Mouse (Mus musculus): Measurements from ENCODE around the gene Aqp9. TPM values are rescaled to one million over a fixed set of nuclear protein-coding genes. Genes with fewer than 3 reads are reported as not detected.
A peak's percentile ranks its signal among the peaks of the same experiment; 100 is the strongest.

Gene Aqp9
- total and polyA plus RNA-seq, 2 experiments = 114 to 300 TPM

- no peaks in the 10 kb centered on the region for H3K27me3 ChIP-seq (ENCODE audit: control insufficient read depth, insufficient read depth, low read length)
- peaks cover 33% of the 10 kb centered on the region for H3K36me3 ChIP-seq (ENCODE audit: control insufficient read depth, insufficient read depth, low read length)
- no peak overlapping the region for H3K4me3 ChIP-seq (ENCODE audit: insufficient read depth, low read depth, low read length)
- no peak overlapping the region for H3K9ac ChIP-seq (ENCODE audit: low read depth, low read length)
- no peak for TF ChIP-seq CTCF (IDR thresholded peaks at IDR 0.05; ENCODE audit: low read depth, low read length)
- no peak for TF ChIP-seq POLR2A (IDR thresholded peaks at IDR 0.05; ENCODE audit: extremely low read depth, insufficient read depth, low read length)
- peak overlapping the region; percentile 81 for H3K27ac ChIP-seq (replicated peaks; ENCODE audit: insufficient read depth, low read depth, low read length)
- peaks cover 38% of the 10 kb centered on the region for H3K4me1 ChIP-seq (ENCODE audit: control insufficient read depth, insufficient read depth, low read length)
- peaks cover 34% of the 10 kb centered on the region; the same call in 1 of the 2 replicates for H3K79me2 ChIP-seq (ENCODE audit: control insufficient read depth, insufficient read depth, low read length)
- peak; percentile 57 for DNase-seq (ENCODE audit: extremely low read depth, low read depth, low spot score)
- 68% methylated on average over 7 of the region's 7 CpGs for WGBS
Measured at GRCm38 (mm10) chr9:71155399-71156005, 13.0 kb downstream of the Aqp9 start.

- peaks cover 47% of the 10 kb centered on the region for H3K36me3 ChIP-seq (ENCODE audit: control insufficient read depth, insufficient read depth, low read length)
- peaks cover 37% of the 10 kb centered on the region; the same call in 1 of the 2 replicates for H3K79me2 ChIP-seq (ENCODE audit: control insufficient read depth, insufficient read depth, low read length)
- H3K9ac ChIP-seq (ENCODE audit: low read depth, low read length) = no peak overlapping the region
- no peak overlapping the region for H3K4me3 ChIP-seq (ENCODE audit: insufficient read depth, low read depth, low read length)
- H3K4me1 ChIP-seq (ENCODE audit: control insufficient read depth, insufficient read depth, low read length) = peaks cover 24% of the 10 kb centered on the region
- no peak for DNase-seq (ENCODE audit: extremely low read depth, low read depth, low spot score)
- TF ChIP-seq POLR2A (IDR thresholded peaks at IDR 0.05; ENCODE audit: extremely low read depth, insufficient read depth, low read length) (no peak), CTCF (IDR thresholded peaks at IDR 0.05; ENCODE audit: low read depth, low read length) (no peak)
- no peaks in the 10 kb centered on the region for H3K27me3 ChIP-seq (ENCODE audit: control insufficient read depth, insufficient read depth, low read length)
- H3K27ac ChIP-seq (replicated peaks; ENCODE audit: insufficient read depth, low read depth, low read length) = no peak overlapping the region; the same call in 1 of the 2 replicates
- WGBS = 79% methylated on average over 6 of the region's 6 CpGs
Measured at GRCm38 (mm10) chr9:71151386-71151785, 17.1 kb downstream of the Aqp9 start.

GRCm38 (mm10) chr9:71150175-71150574, 18.3 kb downstream of the Aqp9 start:
- peak; percentile 50 for DNase-seq (ENCODE audit: extremely low read depth, low read depth, low spot score)
- H3K79me2 ChIP-seq (ENCODE audit: control insufficient read depth, insufficient read depth, low read length) = peaks cover 35% of the 10 kb centered on the region; the same call in 1 of the 2 replicates
- H3K36me3 ChIP-seq (ENCODE audit: control insufficient read depth, insufficient read depth, low read length) = peaks cover 48% of the 10 kb centered on the region
- no peak overlapping the region for H3K9ac ChIP-seq (ENCODE audit: low read depth, low read length)
- no peak overlapping the region for H3K27ac ChIP-seq (replicated peaks; ENCODE audit: insufficient read depth, low read depth, low read length)
- H3K4me3 ChIP-seq (ENCODE audit: insufficient read depth, low read depth, low read length) = no peak overlapping the region
- no peaks in the 10 kb centered on the region for H3K27me3 ChIP-seq (ENCODE audit: control insufficient read depth, insufficient read depth, low read length)
- H3K4me1 ChIP-seq (ENCODE audit: control insufficient read depth, insufficient read depth, low read length) = peaks cover 15% of the 10 kb centered on the region
- WGBS = 35% methylated on average over 4 of the region's 4 CpGs
- TF ChIP-seq CTCF (IDR thresholded peaks at IDR 0.05; ENCODE audit: low read depth, low read length) (no peak), POLR2A (IDR thresholded peaks at IDR 0.05; ENCODE audit: extremely low read depth, insufficient read depth, low read length) (no peak)

GRCm38 (mm10) chr9:71148890-71149289, 19.6 kb downstream of the Aqp9 start:
- no peak for DNase-seq (ENCODE audit: extremely low read depth, low read depth, low spot score)
- H3K4me1 ChIP-seq (ENCODE audit: control insufficient read depth, insufficient read depth, low read length) = peaks cover 10% of the 10 kb centered on the region
- H3K4me3 ChIP-seq (ENCODE audit: insufficient read depth, low read depth, low read length) = no peak overlapping the region
- no peaks in the 10 kb centered on the region for H3K27me3 ChIP-seq (ENCODE audit: control insufficient read depth, insufficient read depth, low read length)
- H3K27ac ChIP-seq (replicated peaks; ENCODE audit: insufficient read depth, low read depth, low read length) = no peak overlapping the region
- no peak overlapping the region for H3K9ac ChIP-seq (ENCODE audit: low read depth, low read length)
- TF ChIP-seq POLR2A (IDR thresholded peaks at IDR 0.05; ENCODE audit: extremely low read depth, insufficient read depth, low read length) = no peak
- TF ChIP-seq CTCF (IDR thresholded peaks at IDR 0.05; ENCODE audit: low read depth, low read length) = no peak
- H3K79me2 ChIP-seq (ENCODE audit: control insufficient read depth, insufficient read depth, low read length) = peaks cover 39% of the 10 kb centered on the region; the same call in 1 of the 2 replicates
- peaks cover 53% of the 10 kb centered on the region for H3K36me3 ChIP-seq (ENCODE audit: control insufficient read depth, insufficient read depth, low read length)

- peaks cover 44% of the 10 kb centered on the region for H3K36me3 ChIP-seq (ENCODE audit: control insufficient read depth, insufficient read depth, low read length)
- WGBS = 91% methylated on average over 10 of the region's 10 CpGs
- no peak overlapping the region for H3K27ac ChIP-seq (replicated peaks; ENCODE audit: insufficient read depth, low read depth, low read length)
- peaks cover 10% of the 10 kb centered on the region for H3K4me1 ChIP-seq (ENCODE audit: control insufficient read depth, insufficient read depth, low read length)
- no peak for TF ChIP-seq POLR2A (IDR thresholded peaks at IDR 0.05; ENCODE audit: extremely low read depth, insufficient read depth, low read length)
- TF ChIP-seq CTCF (IDR thresholded peaks at IDR 0.05; ENCODE audit: low read depth, low read length) = no peak
- no peaks in the 10 kb centered on the region for H3K27me3 ChIP-seq (ENCODE audit: control insufficient read depth, insufficient read depth, low read length)
- no peak overlapping the region for H3K9ac ChIP-seq (ENCODE audit: low read depth, low read length)
- H3K4me3 ChIP-seq (ENCODE audit: insufficient read depth, low read depth, low read length) = no peak overlapping the region
- no peak for DNase-seq (ENCODE audit: extremely low read depth, low read depth, low spot score)
- H3K79me2 ChIP-seq (ENCODE audit: control insufficient read depth, insufficient read depth, low read length) = peaks cover 35% of the 10 kb centered on the region; the same call in 1 of the 2 replicates
Measured at GRCm38 (mm10) chr9:71146210-71146609, 22.3 kb downstream of the Aqp9 start.

- H3K4me3 ChIP-seq (ENCODE audit: insufficient read depth, low read depth, low read length) = no peak overlapping the region
- H3K4me1 ChIP-seq (ENCODE audit: control insufficient read depth, insufficient read depth, low read length) = peaks cover 53% of the 10 kb centered on the region
- peak overlapping the region; percentile 95 for H3K27ac ChIP-seq (replicated peaks; ENCODE audit: insufficient read depth, low read depth, low read length)
- H3K79me2 ChIP-seq (ENCODE audit: control insufficient read depth, insufficient read depth, low read length) = peaks cover 30% of the 10 kb centered on the region; the same call in 1 of the 2 replicates
- WGBS = 12% methylated on average over 8 of the region's 8 CpGs
- peak; percentile 97 for DNase-seq (ENCODE audit: extremely low read depth, low read depth, low spot score)
- peaks cover 44% of the 10 kb centered on the region for H3K36me3 ChIP-seq (ENCODE audit: control insufficient read depth, insufficient read depth, low read length)
- no peaks in the 10 kb centered on the region for H3K27me3 ChIP-seq (ENCODE audit: control insufficient read depth, insufficient read depth, low read length)
- TF ChIP-seq POLR2A (IDR thresholded peaks at IDR 0.05; ENCODE audit: extremely low read depth, insufficient read depth, low read length) = no peak
- no peak for TF ChIP-seq CTCF (IDR thresholded peaks at IDR 0.05; ENCODE audit: low read depth, low read length)
- H3K9ac ChIP-seq (ENCODE audit: low read depth, low read length) = peak overlapping the region; percentile 65
Measured at GRCm38 (mm10) chr9:71140205-71140604, 28.3 kb downstream of the Aqp9 start.
